Mouse (Mus musculus) heart, postnatal 0 days (tissue): Measurements from ENCODE around the gene Chst12. TPM values are rescaled to one million over a fixed set of nuclear protein-coding genes. Genes with fewer than 3 reads are reported as not detected.
A peak's percentile ranks its signal among the peaks of the same experiment; 100 is the strongest.

Experiments
- ATAC-seq: fragments of 200-750 bp; cut with Nextera tagmentation; 2 replicates; pipeline ENCODE4 v1.8.0; 2017; ENCODE audit warnings: low read depth, moderate number of reproducible peaks, moderate library complexity; ENCODE audit not compliant: insufficient read depth
- DNase-seq: peaks from one replicate; pipeline ENCODE4 v3.0.0-alpha.2; 2016; ENCODE audit warnings: low spot score
- H3K27ac ChIP-seq: fragments of 300-500 bp; sonication (generic); 2 replicates; pipeline ENCODE4 v1.5.1; 2014; ENCODE audit warnings: low read depth, mild to moderate bottlenecking
- H3K27me3 ChIP-seq: fragments of 300-500 bp; sonication (generic); 2 replicates; pipeline ENCODE4 v1.6.1; 2014; ENCODE audit warnings: low read length, mixed read lengths; ENCODE audit not compliant: control insufficient read depth, insufficient read depth
- H3K36me3 ChIP-seq: fragments of 300-500 bp; sonication (generic); replicated peaks from 2 replicates; pipeline ENCODE4 v1.6.1; 2014; ENCODE audit warnings: low read length, mixed read lengths; ENCODE audit not compliant: control insufficient read depth, insufficient read depth
- H3K4me1 ChIP-seq: fragments of 300-500 bp; sonication (generic); 2 replicates; pipeline ENCODE4 v1.6.1; 2014; ENCODE audit warnings: antibody characterized with exemption; ENCODE audit not compliant: control insufficient read depth, insufficient read depth
- H3K4me2 ChIP-seq: fragments of 300-500 bp; sonication (generic); 2 replicates; pipeline ENCODE4 v1.6.1; 2014; ENCODE audit warnings: low read depth, mild to moderate bottlenecking, low read length, moderate library complexity
- H3K4me3 ChIP-seq: fragments of 300-500 bp; sonication (generic); 2 replicates; pipeline ENCODE4 v1.5.1; 2014; ENCODE audit warnings: low read depth, low read length
- H3K9ac ChIP-seq: fragments of 300-500 bp; sonication (generic); replicated peaks from 2 replicates; pipeline ENCODE4 v1.6.1; 2014; ENCODE audit warnings: low read depth, low read length, mixed read lengths
- H3K9me3 ChIP-seq: fragments of 300-500 bp; sonication (generic); replicated peaks from 2 replicates; pipeline ENCODE4 v1.6.1; 2016; ENCODE audit warnings: low read length; ENCODE audit not compliant: control insufficient read depth
- CTCF ChIP-seq: IDR thresholded peaks from 2 replicates; pipeline ENCODE4 v1.5.1; 2016; ENCODE audit warnings: antibody characterized with exemption, control low read depth, low read depth
- EP300 ChIP-seq: IDR thresholded peaks from 2 replicates; pipeline ENCODE4 v1.6.1; 2016; ENCODE audit warnings: antibody characterized with exemption, low read depth
- WGBS: fragments of 180-500 bp; shearing (Covaris S2); extraction: QIAGEN DNeasy Blood & Tissue Kit; methylation state at CpG from one replicate; pipeline ENCODE4 v1.1.7; 2014; 5-methylcytosine and 5-hydroxymethylcytosine counted together
- polyA plus RNA-seq: library from polyadenylated mRNA; unstranded; fragments of >200 nt; fragmentation: Nextera tagmentation; extraction: Ambion mirVana; gene quantifications from 2 replicates; pipeline ENCODE4 v1.2.1, GENCODE M21; 2015
- total RNA-seq: library from RNA; depleted of rRNA; stranded (reverse); fragments of >200 nt; gene quantifications from 2 replicates; pipeline ENCODE4 v1.2.3, GENCODE M21; 2014; ENCODE audit warnings: low replicate concordance

Chst12 gene
- total and polyA plus RNA-seq, 2 experiments from 2014 or later = 4.1 to 6.6 TPM

DNA sequence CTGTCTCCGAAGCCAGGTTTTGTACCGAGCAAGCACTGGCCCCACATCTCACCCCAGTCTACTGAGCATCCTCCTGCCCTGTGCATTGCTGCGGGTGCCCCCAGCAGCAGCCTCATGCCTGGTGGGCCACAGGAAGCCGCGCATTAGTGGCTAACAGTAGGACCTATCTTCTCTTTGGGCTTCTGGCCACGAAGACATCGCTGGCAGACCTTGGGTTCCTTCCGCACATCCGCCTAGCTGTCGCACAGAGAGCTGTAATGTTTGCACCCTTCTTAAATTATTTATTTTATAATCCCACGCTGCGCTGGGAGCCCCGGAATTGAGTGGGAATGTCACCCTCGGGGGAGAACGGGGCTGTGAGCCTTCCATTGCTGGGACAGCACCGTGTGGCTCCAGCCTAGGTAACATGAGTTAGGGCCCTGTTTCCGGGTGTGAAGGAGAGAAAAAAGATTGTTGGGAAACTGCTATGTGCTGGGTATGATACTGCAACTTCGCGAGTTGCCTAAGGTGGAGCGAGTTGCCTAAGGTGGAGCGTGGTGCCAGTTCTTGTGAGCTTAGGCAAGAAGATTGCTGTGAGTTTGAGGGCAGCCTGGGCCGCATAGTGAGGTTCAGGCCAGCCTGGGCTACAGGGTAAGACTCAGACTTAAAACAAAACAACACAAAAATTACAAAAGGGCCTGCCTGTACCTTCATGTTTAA is 895 bp downstream of the Chst12 start:
- Histone ChIP-seq H3K36me3 (no peaks in the 10 kb centered on the region), H3K27me3 (no peaks in the 10 kb centered on the region), H3K9ac (peak overlapping the region; percentile 55), H3K4me1 (peaks cover 22% of the 10 kb centered on the region), H3K9me3 (no peaks in the 10 kb centered on the region), H3K4me2 (peak overlapping the region; percentile 81), H3K27ac (peak overlapping the region; percentile 64), H3K4me3 (peak overlapping the region; percentile 63)
- DNase-seq = no peak
- ATAC-seq = no peak
- no peak for TF ChIP-seq CTCF
- TF ChIP-seq EP300 = no peak
- 40% methylated on average over 22 of the region's 22 CpGs for WGBS

DNA sequence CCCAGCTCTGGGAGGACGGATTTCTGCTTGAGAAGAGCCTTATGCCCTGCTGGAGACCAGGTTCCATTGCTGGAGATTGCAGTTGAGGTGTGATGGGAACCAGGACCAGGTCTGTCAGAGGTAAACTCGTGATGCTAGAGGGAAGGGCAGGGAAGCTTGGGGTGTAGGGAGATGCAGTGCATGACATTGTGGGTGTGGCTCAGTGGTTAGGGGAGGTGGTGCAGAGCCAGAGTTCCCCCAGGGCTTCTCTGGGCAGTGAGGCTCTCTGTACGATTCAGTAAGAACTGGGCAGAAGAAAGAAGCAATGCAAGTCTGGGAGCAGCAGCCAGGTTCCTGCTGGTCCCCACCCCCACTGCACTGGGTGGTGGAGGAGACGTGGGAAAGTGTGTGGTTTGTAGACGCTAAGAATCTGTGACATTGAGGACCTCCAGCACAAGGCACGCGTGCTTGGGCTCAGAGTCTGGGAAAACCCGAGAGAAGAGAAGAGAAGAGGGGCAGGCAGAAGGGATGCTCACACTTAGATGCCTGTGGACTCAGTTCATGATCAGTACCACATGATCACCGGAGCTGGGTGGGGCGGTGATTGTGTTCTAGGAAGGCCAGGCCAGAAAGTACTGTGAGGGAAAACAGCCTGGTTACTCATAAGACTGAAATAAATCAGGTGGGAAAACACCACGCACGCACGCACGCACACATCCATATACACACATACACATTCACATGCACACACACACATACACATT is 2.3 kb downstream of the Chst12 start:
- no peak overlapping the region for H3K4me2 ChIP-seq
- H3K4me3 ChIP-seq = no peak overlapping the region
- DNase-seq (no peak), ATAC-seq (no peak)
- H3K27me3 ChIP-seq = no peaks in the 10 kb centered on the region
- no peak overlapping the region for H3K9ac ChIP-seq
- H3K4me1 ChIP-seq = peaks cover 18% of the 10 kb centered on the region
- no peak for TF ChIP-seq CTCF
- TF ChIP-seq EP300 = no peak
- no peaks in the 10 kb centered on the region for H3K9me3 ChIP-seq
- H3K27ac ChIP-seq = no peak overlapping the region
- 76% methylated on average over 14 of the region's 14 CpGs for WGBS
- H3K36me3 ChIP-seq = no peaks in the 10 kb centered on the region

DNA sequence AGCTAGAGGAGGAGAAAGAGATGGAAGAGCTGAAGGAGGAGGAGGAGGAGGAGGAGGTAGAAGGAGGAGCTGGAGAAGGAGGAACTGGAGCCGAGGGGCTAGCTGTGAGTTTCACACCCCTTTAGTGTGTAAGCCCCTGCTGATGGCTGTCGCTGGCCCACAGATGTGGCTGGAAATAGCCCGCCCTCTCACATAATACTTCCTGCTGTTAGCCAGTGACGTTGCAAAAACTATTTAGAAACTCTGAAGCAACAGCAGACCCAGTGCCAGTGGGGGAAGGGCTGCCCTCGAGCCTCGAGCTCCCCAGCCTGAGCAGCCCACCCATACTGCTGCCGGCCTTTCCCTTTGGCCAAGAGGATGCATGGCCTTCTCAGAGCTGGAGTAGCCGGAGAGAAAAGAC is 3.3 kb downstream of the Chst12 start:
- DNase-seq (no peak), ATAC-seq (no peak)
- Histone ChIP-seq H3K27ac (peak overlapping the region; percentile 22; the same call in 1 of the 2 replicates), H3K36me3 (no peaks in the 10 kb centered on the region), H3K9me3 (no peaks in the 10 kb centered on the region), H3K4me3 (no peak overlapping the region), H3K4me2 (no peak overlapping the region), H3K9ac (no peak overlapping the region), H3K27me3 (no peaks in the 10 kb centered on the region), H3K4me1 (peaks cover 11% of the 10 kb centered on the region)
- 52% methylated on average over 8 of the region's 8 CpGs for WGBS
- TF ChIP-seq CTCF = no peak
- no peak for TF ChIP-seq EP300

DNA sequence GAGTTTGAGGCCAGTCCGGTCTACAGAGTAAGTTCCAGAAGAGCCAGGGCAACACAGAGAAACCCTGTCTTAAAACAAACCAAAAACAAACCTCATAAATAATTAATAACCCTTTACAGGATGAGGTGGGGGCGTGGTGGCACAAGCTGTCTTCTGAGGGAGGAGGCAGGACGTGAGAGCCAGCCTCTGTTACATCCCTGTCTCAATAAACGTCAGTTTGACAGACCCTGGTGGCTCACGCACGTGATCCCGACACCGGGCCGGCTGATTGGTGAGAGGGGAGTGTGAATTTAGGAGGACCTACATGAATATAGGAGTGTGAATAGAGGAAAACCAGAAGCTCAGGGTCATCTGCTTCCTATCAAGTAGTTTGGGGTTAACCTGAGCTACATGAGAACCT is 3.9 kb downstream of the Chst12 start:
- Histone ChIP-seq H3K27ac (no peak overlapping the region), H3K4me1 (peaks cover 11% of the 10 kb centered on the region), H3K4me2 (no peak overlapping the region), H3K9me3 (no peaks in the 10 kb centered on the region), H3K36me3 (no peaks in the 10 kb centered on the region), H3K9ac (no peak overlapping the region), H3K27me3 (no peaks in the 10 kb centered on the region), H3K4me3 (no peak overlapping the region)
- 57% methylated on average over 9 of the region's 9 CpGs for WGBS
- TF ChIP-seq CTCF (no peak), EP300 (no peak)
- ATAC-seq (no peak), DNase-seq (no peak)

DNA sequence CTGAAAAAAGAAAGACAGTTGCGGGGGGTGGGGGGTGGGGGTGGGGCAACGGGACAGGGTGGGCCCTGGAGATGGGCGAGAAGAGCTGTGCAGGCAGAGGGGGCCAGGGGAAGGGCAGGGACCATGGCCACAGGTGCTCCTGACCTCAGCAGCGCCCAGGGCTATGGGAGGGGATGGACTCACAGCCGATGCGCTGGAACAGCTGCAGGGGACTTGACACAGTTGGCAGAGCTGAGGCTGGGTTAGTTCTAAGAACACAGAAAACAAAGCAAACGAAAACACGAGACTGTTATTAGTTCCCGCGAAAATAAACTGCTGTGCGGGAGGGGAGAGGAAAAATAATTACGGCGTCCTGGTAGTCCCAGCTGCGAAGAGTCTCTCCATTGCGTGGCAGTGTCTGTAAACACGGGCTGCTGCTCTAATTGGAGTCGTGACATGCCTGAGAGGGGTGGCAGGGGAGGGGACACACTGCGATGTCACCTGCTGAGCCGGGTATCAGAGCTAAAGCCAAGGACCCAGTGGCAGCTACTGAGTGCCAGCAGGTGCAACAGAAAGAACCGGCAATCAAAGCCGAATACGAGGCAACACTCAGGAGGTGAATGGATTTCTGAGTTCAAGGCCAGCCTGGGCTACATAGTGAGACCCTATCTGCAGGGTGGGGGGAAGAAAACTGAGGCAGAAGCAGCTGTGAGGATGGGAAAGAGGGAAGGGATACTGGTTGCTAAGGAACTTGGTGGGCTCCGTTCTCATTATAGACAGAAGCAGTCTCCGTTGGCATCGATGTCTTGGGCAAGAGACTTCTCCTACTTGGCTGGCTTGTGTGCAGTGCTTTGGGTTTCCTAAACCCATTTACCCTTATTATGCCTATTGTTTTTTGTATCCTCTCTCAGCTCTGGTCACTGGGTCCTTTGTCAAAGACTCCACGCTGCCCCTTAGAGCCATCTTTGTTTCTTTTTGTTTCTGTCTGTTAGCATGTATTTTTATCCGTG is 5.0 kb downstream of the Chst12 start:
- Histone ChIP-seq H3K36me3 (no peaks in the 10 kb centered on the region), H3K4me1 (peaks cover 13% of the 10 kb centered on the region)
- no peak for ATAC-seq

More for the DNA sequence above, 5.0 kb downstream of the Chst12 start:
- Histone ChIP-seq H3K9ac (no peak overlapping the region), H3K4me3 (no peak overlapping the region), H3K9me3 (no peaks in the 10 kb centered on the region), H3K27ac (no peak overlapping the region), H3K4me2 (no peak overlapping the region), H3K27me3 (no peaks in the 10 kb centered on the region)
- no peak for TF ChIP-seq EP300
- no peak for TF ChIP-seq CTCF
- DNase-seq = no peak
- WGBS = 57% methylated on average over 27 of the region's 27 CpGs
